Mouse (Mus musculus) MEL (cell line): ENCODE measurements around the gene Olfr1368. TPM values are rescaled to one million over a fixed set of nuclear protein-coding genes. Genes with fewer than 3 reads are reported as not detected.

ENCODE experiments used
- DNase-seq: peaks from one replicate; pipeline ENCODE4 v3.0.0; 2011; ENCODE audit warnings: low read depth, low spot score
- H3K27ac ChIP-seq: 2 replicates; pipeline ENCODE4 v1.5.1; 2012; ENCODE audit warnings: low read depth, mild to moderate bottlenecking, control low read depth, low read length, moderate library complexity; ENCODE audit not compliant: control insufficient read depth
- H3K27me3 ChIP-seq, 2 experiments: fragments of 150-350 bp in 1 of 2; sonication (generic) in 1 of 2; 2 replicates each; pipeline ENCODE4 v1.6.1; 2012; ENCODE audit warnings: low read length in 2 of 2, mild to moderate bottlenecking in 2 of 2, improper control_type of control experiment in 1 of 2, moderate library complexity in 1 of 2; ENCODE audit not compliant: insufficient read depth in 2 of 2, control insufficient read depth in 1 of 2
- H3K36me3 ChIP-seq, 2 experiments: 2 replicates each; pipeline ENCODE4 v1.6.1; 2012 to 2014; ENCODE audit warnings: low read length in 2 of 2, improper control_type of control experiment in 1 of 2, inconsistent platforms in 1 of 2, mild to moderate bottlenecking in 1 of 2; ENCODE audit not compliant: insufficient read depth in 2 of 2, control insufficient read depth in 1 of 2
- H3K4me1 ChIP-seq, 2 experiments: fragments of 150-350 bp in 1 of 2; sonication (generic) in 1 of 2; 2 replicates each; pipeline ENCODE4 v1.6.1; 2012; ENCODE audit warnings: low read length in 2 of 2, improper control_type of control experiment in 1 of 2, mild to moderate bottlenecking in 1 of 2; ENCODE audit not compliant: insufficient read depth in 2 of 2, control insufficient read depth in 1 of 2
- H3K4me3 ChIP-seq, 2 experiments: fragments of 150-350 bp in 1 of 2; sonication (generic) in 1 of 2; 2 replicates each; pipeline ENCODE4 v1.5.1; 2012; ENCODE audit warnings: low read depth in 2 of 2, low read length in 2 of 2, mild to moderate bottlenecking in 2 of 2, moderate library complexity in 2 of 2, control low read depth in 1 of 2, improper control_type of control experiment in 1 of 2; ENCODE audit not compliant: control insufficient read depth in 1 of 2, insufficient read depth in 1 of 2
- H3K79me2 ChIP-seq: 2 replicates; pipeline ENCODE4 v1.6.1; 2012; ENCODE audit warnings: mild to moderate bottlenecking, low read length, moderate library complexity; ENCODE audit not compliant: control insufficient read depth, poor library complexity, insufficient read depth
- H3K9ac ChIP-seq: 2 replicates; pipeline ENCODE4 v1.6.1; 2012; ENCODE audit warnings: low read depth, mild to moderate bottlenecking, control low read depth, low read length, moderate library complexity; ENCODE audit not compliant: control insufficient read depth, poor library complexity, severe bottlenecking
- H3K9me3 ChIP-seq: fragments of 150-350 bp; sonication (generic); replicated peaks from 2 replicates; pipeline ENCODE4 v1.6.1; 2012; ENCODE audit warnings: mild to moderate bottlenecking, low read length, improper control_type of control experiment, moderate library complexity; ENCODE audit not compliant: insufficient read depth
- CHD1 ChIP-seq: IDR thresholded peaks from 2 replicates; pipeline ENCODE4 v1.6.1; 2012; ENCODE audit warnings: low read depth, mild to moderate bottlenecking, inconsistent platforms, low read length, improper control_type of control experiment
- CHD2 ChIP-seq: IDR thresholded peaks from 2 replicates; pipeline ENCODE4 v1.6.1; 2011; ENCODE audit warnings: low read length, improper control_type of control experiment
- EP300 ChIP-seq, 2 experiments: IDR thresholded peaks; 2 replicates each; pipeline ENCODE4 v1.6.1; 2011; ENCODE audit warnings: improper control_type of control experiment in 2 of 2, low read length in 2 of 2, low read depth in 1 of 2, mild to moderate bottlenecking in 1 of 2
- GABPA ChIP-seq: IDR thresholded peaks from 2 replicates; pipeline ENCODE4 v1.6.1; 2012; ENCODE audit warnings: low read depth, mild to moderate bottlenecking, inconsistent platforms, low read length, improper control_type of control experiment, moderate library complexity
- HCFC1 ChIP-seq: IDR thresholded peaks from 2 replicates; pipeline ENCODE4 v1.6.1; 2012; ENCODE audit warnings: low read depth, mild to moderate bottlenecking, inconsistent platforms, low read length, improper control_type of control experiment, moderate library complexity
- KAT2A ChIP-seq: conservative IDR thresholded peaks from 2 replicates; pipeline ENCODE4 v1.6.1; 2012; ENCODE audit warnings: low read depth, low read length, improper control_type of control experiment, inconsistent platforms
- MAFK ChIP-seq: IDR thresholded peaks from 2 replicates; pipeline ENCODE4 v1.6.1; 2011; ENCODE audit warnings: low read depth, mild to moderate bottlenecking, low read length, improper control_type of control experiment, borderline replicate concordance
- MAX ChIP-seq: IDR thresholded peaks from 2 replicates; pipeline ENCODE4 v1.6.1; 2011; ENCODE audit warnings: low read length, improper control_type of control experiment
- MAZ ChIP-seq: IDR thresholded peaks from 2 replicates; pipeline ENCODE4 v1.6.1; 2012; ENCODE audit warnings: low read depth, mild to moderate bottlenecking, inconsistent platforms, low read length, improper control_type of control experiment
- MEF2A ChIP-seq: IDR thresholded peaks from 2 replicates; pipeline ENCODE4 v1.6.1; 2014; ENCODE audit warnings: low read depth, mild to moderate bottlenecking, inconsistent platforms, low read length, improper control_type of control experiment; ENCODE audit not compliant: poor library complexity, insufficient replicate concordance, severe bottlenecking; ENCODE audit errors: extremely low read depth
- MYB ChIP-seq: IDR thresholded peaks from 2 replicates; pipeline ENCODE4 v1.6.1; 2011; ENCODE audit warnings: mild to moderate bottlenecking, low read depth, low read length, improper control_type of control experiment
- MYC ChIP-seq: IDR thresholded peaks from 2 replicates; pipeline ENCODE4 v1.6.1; 2011; ENCODE audit warnings: low read depth, mild to moderate bottlenecking, low read length, improper control_type of control experiment, moderate library complexity
- POLR2A ChIP-seq, 2 experiments: IDR thresholded peaks; 2 replicates each; pipeline ENCODE4 v1.6.1; 2011 to 2012; ENCODE audit warnings: low read length in 2 of 2, mild to moderate bottlenecking in 2 of 2, control low read depth in 1 of 2, improper control_type of control experiment in 1 of 2, low read depth in 1 of 2, moderate library complexity in 1 of 2; ENCODE audit not compliant: control insufficient read depth in 1 of 2, insufficient read depth in 1 of 2, poor library complexity in 1 of 2
- POLR2AphosphoS5 ChIP-seq: IDR thresholded peaks from 2 replicates; pipeline ENCODE4 v1.6.1; 2012; ENCODE audit warnings: low read depth, borderline replicate concordance, mild to moderate bottlenecking, inconsistent platforms, low read length, moderate library complexity, mixed read lengths
- RAD21 ChIP-seq: IDR thresholded peaks from 2 replicates; pipeline ENCODE4 v1.6.1; 2011; ENCODE audit warnings: mild to moderate bottlenecking, low read depth, low read length, improper control_type of control experiment
- RCOR1 ChIP-seq: IDR thresholded peaks from 2 replicates; pipeline ENCODE4 v1.6.1; 2012; ENCODE audit warnings: low read depth, mild to moderate bottlenecking, inconsistent platforms, low read length, improper control_type of control experiment
- SIN3A ChIP-seq: IDR thresholded peaks from 2 replicates; pipeline ENCODE4 v1.6.1; 2012; ENCODE audit warnings: low read length, improper control_type of control experiment, inconsistent platforms
- TBP ChIP-seq: IDR thresholded peaks from 2 replicates; pipeline ENCODE4 v1.8.0; 2011; ENCODE audit warnings: low read depth, low read length, improper control_type of control experiment
- TCF12 ChIP-seq: IDR thresholded peaks from 2 replicates; pipeline ENCODE4 v1.6.1; 2014; ENCODE audit warnings: low read depth, mild to moderate bottlenecking, inconsistent platforms, low read length, improper control_type of control experiment, moderate library complexity
- UBTF ChIP-seq: IDR thresholded peaks from 2 replicates; pipeline ENCODE4 v1.6.1; 2012; ENCODE audit warnings: low read depth, mild to moderate bottlenecking, inconsistent platforms, low read length, improper control_type of control experiment, moderate library complexity, borderline replicate concordance; ENCODE audit not compliant: insufficient read depth
- USF1 ChIP-seq: IDR thresholded peaks from 2 replicates; pipeline ENCODE4 v1.6.1; 2014; ENCODE audit warnings: low read depth, mild to moderate bottlenecking, inconsistent platforms, low read length, improper control_type of control experiment, moderate library complexity
- ZKSCAN1 ChIP-seq: IDR thresholded peaks from 2 replicates; pipeline ENCODE4 v1.6.1; 2012; ENCODE audit warnings: low read depth, mild to moderate bottlenecking, inconsistent platforms, low read length, improper control_type of control experiment, moderate library complexity
- ZNF384 ChIP-seq: IDR thresholded peaks from 2 replicates; pipeline ENCODE4 v1.6.1; 2012; ENCODE audit warnings: low read depth, mild to moderate bottlenecking, inconsistent platforms, low read length, improper control_type of control experiment
- polyA plus RNA-seq, 2 experiments: library from polyadenylated mRNA; stranded (reverse) in 1 of 2; unstranded in 1 of 2; fragments of >175 nt in 1 of 2; fragments of >200 nt in 1 of 2; gene quantifications; 2 replicates each; pipeline versions ENCODE4 v1.2.1 to v1.2.4; 2012; ENCODE audit warnings: low replicate concordance in 2 of 2, low read depth in 1 of 2; ENCODE audit not compliant: insufficient read length in 2 of 2, insufficient read depth in 1 of 2, missing spikeins in 1 of 2
- total RNA-seq: library from RNA; depleted of rRNA; stranded (reverse); fragments of 300-350 nt; gene quantifications from 2 replicates; pipeline ENCODE4 v1.2.3, GENCODE M21; 2012; rRNA removed

Gene Olfr1368
- total RNA-seq (not detected in 2 replicates), polyA plus RNA-seq (not detected)

DNA sequence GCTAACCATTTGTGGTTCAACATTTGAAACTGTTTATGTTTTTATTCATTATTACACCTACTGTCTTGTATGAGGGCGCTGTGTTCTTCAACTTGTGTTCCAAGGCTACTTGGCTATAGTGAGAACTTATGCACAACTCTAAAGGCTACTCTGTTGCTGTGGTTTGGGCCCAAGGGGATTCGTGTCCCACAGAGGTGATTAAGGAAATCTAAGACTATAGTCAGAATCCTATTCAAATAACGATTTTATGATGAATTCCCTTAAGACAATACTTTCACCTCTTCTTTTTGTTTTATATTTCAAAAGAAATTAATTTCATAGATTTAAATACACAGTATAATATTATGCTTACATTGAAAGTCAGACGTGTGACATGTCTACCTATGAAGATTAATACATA lies at the start of gene Olfr1368:
Gene Olfr1368, minus strand, starts transcription at position 101 of the 400 bp plus-strand sequence.
- no peak within 1 kb of the TSS for H3K4me3 ChIP-seq
- TF ChIP-seq MYC (no peak), POLR2AphosphoS5 (no peak), MYB (no peak), USF1 (no peak), GABPA (no peak), SIN3A (no peak), KAT2A (no peak), EP300 (IDR thresholded peaks at IDR 0.05; ENCODE audit: low read depth in 1 of 2, low read length in 2 of 2) (no peak), UBTF (no peak), CHD2 (no peak), MEF2A (no peak), MAX (no peak), TCF12 (no peak), MAFK (no peak), MAZ (no peak), POLR2A (IDR thresholded peaks at IDR 0.05; ENCODE audit: control insufficient read depth in 1 of 2, insufficient read depth in 1 of 2, low read depth in 1 of 2, low read length in 2 of 2, poor library complexity in 1 of 2) (no peak), TBP (no peak), CHD1 (no peak)
- DNase-seq: no peak
- H3K27me3 ChIP-seq: peaks cover 18 to 23% of the 10 kb centered on the region in 2 experiments
- H3K9me3 ChIP-seq: no peaks in the 10 kb centered on the region
- no peaks in the 10 kb centered on the region for H3K36me3 ChIP-seq
- H3K79me2 ChIP-seq: no peaks in the 10 kb centered on the region
- no peaks in the 10 kb centered on the region for H3K4me1 ChIP-seq
- no peak within 1 kb of the TSS for H3K27ac ChIP-seq
- no peak within 1 kb of the TSS for H3K9ac ChIP-seq

- no peak overlapping the region for H3K4me3 ChIP-seq
- TF ChIP-seq RCOR1 (no peak), ZKSCAN1 (no peak), ZNF384 (no peak), TCF12 (no peak), MYC (no peak), CHD2 (no peak), RAD21 (no peak), HCFC1 (no peak), CHD1 (no peak)
Measured at GRCm38 (mm10) chr13:21185521-21185920, 39.9 kb upstream of the Olfr1368 start.

More at GRCm38 (mm10) chr13:21185521-21185920, 39.9 kb upstream of the Olfr1368 start:
- Histone ChIP-seq H3K79me2 (peaks cover 51% of the 10 kb centered on the region), H3K36me3 (peaks cover 45 to 69% of the 10 kb centered on the region in 2 experiments), H3K4me1 (peaks cover 3 to 19% of the 10 kb centered on the region in 2 experiments; a peak in 2 of 4 replicates), H3K9ac (no peak overlapping the region), H3K9me3 (no peaks in the 10 kb centered on the region), H3K27ac (no peak overlapping the region), H3K27me3 (no peaks in the 10 kb centered on the region)
- DNase-seq: peak; percentile 10
